Mouse (Mus musculus) embryonic facial prominence, embryonic 14.5 days (tissue): Measurements from ENCODE around the gene Itga3. TPM values are rescaled to one million over a fixed set of nuclear protein-coding genes. Genes with fewer than 3 reads are reported as not detected.

Experiments
- ATAC-seq: fragments of 200-750 bp; cut with Nextera tagmentation; 2 replicates; pipeline ENCODE4 v1.8.0; 2017; ENCODE audit warnings: low read depth, moderate number of reproducible peaks, moderate TSS enrichment
- DNase-seq: peaks from one replicate; pipeline ENCODE4 v3.0.0-alpha.2; 2015; ENCODE audit warnings: low spot score
- H3K27ac ChIP-seq: fragments of 300-500 bp; sonication (generic); replicated peaks from 2 replicates; pipeline ENCODE4 v1.5.1; 2014; ENCODE audit warnings: low read depth, mild to moderate bottlenecking, low read length, moderate library complexity
- H3K27me3 ChIP-seq: fragments of 300-500 bp; sonication (generic); replicated peaks from 2 replicates; pipeline ENCODE4 v1.6.1; 2014; ENCODE audit warnings: low read length; ENCODE audit not compliant: control insufficient read depth, insufficient read depth
- H3K36me3 ChIP-seq: fragments of 300-500 bp; sonication (generic); 2 replicates; pipeline ENCODE4 v1.6.1; 2014; ENCODE audit warnings: low read length, mixed read lengths; ENCODE audit not compliant: control insufficient read depth, insufficient read depth
- H3K4me1 ChIP-seq: fragments of 300-500 bp; sonication (generic); 2 replicates; pipeline ENCODE4 v1.6.1; 2014; ENCODE audit warnings: antibody characterized with exemption, low read length; ENCODE audit not compliant: control insufficient read depth, insufficient read depth
- H3K4me2 ChIP-seq: fragments of 300-500 bp; sonication (generic); 2 replicates; pipeline ENCODE4 v1.6.1; 2014; ENCODE audit warnings: low read depth, mild to moderate bottlenecking, low read length, moderate library complexity, mixed read lengths
- H3K4me3 ChIP-seq: fragments of 300-500 bp; sonication (generic); 2 replicates; pipeline ENCODE4 v1.5.1; 2014; ENCODE audit warnings: low read depth, mild to moderate bottlenecking, low read length
- H3K9ac ChIP-seq: fragments of 300-500 bp; sonication (generic); 2 replicates; pipeline ENCODE4 v1.6.1; 2014; ENCODE audit warnings: low read depth, mild to moderate bottlenecking, low read length, moderate library complexity, mixed read lengths
- H3K9me3 ChIP-seq: fragments of 300-500 bp; sonication (generic); 2 replicates; pipeline ENCODE4 v1.6.1; 2016; ENCODE audit warnings: low read length; ENCODE audit not compliant: control insufficient read depth
- WGBS: fragments of 180-500 bp; shearing (Covaris S2); extraction: QIAGEN DNeasy Blood & Tissue Kit; methylation state at CpG from one replicate; pipeline ENCODE4 v1.1.7; 2014; 5-methylcytosine and 5-hydroxymethylcytosine counted together
- polyA plus RNA-seq: library from polyadenylated mRNA; unstranded; fragments of >200 nt; fragmentation: Nextera tagmentation; extraction: Ambion mirVana; gene quantifications from 2 replicates; pipeline ENCODE4 v1.2.1, GENCODE M21; 2014

Itga3 gene
- polyA plus RNA-seq, 1 experiment from 2014 or later, result 8.3 TPM

- no peak for ATAC-seq
- Histone ChIP-seq H3K36me3 (peaks cover 32% of the 10 kb centered on the region), H3K4me1 (0 out of 2 replicates have a peak, but pooled peaks cover under 1% of the 10 kb centered on the region), H3K9ac (0 out of 2 replicates have a peak overlapping the region, but pooled peaks have one; percentile 2), H3K9me3 (no peaks in the 10 kb centered on the region), H3K27ac (no peak overlapping the region), H3K4me3 (no peak overlapping the region), H3K27me3 (no peaks in the 10 kb centered on the region), H3K4me2 (no peak overlapping the region)
- 92% methylated on average over 5 of the region's 5 CpGs for WGBS
- DNase-seq, result no peak
These were observed 40.1 kb downstream of the Itga3 start for GRCm38 (mm10) chr11:95036521-95036920.

GRCm38 (mm10) chr11:95034902-95035301 lies 41.7 kb downstream of the Itga3 start:
- no peaks in the 10 kb centered on the region for H3K9me3 ChIP-seq
- H3K27ac ChIP-seq, result no peak overlapping the region
- no peak for DNase-seq
- ATAC-seq, result no peak
- no peak overlapping the region for H3K4me3 ChIP-seq
- no peaks in the 10 kb centered on the region for H3K27me3 ChIP-seq
- no peaks in the 10 kb centered on the region for H3K4me1 ChIP-seq
- no peak overlapping the region for H3K4me2 ChIP-seq
- no peak overlapping the region for H3K9ac ChIP-seq
- WGBS, result 61% methylated on average over 8 of the region's 10 CpGs
- peaks cover 38% of the 10 kb centered on the region for H3K36me3 ChIP-seq

GRCm38 (mm10) chr11:95033617-95034016 lies 43.0 kb downstream of the Itga3 start:
- H3K27me3 ChIP-seq, result no peaks in the 10 kb centered on the region
- no peak overlapping the region for H3K4me3 ChIP-seq
- DNase-seq (no peak), ATAC-seq (no peak)
- H3K9me3 ChIP-seq, result no peaks in the 10 kb centered on the region
- H3K4me2 ChIP-seq, result no peak overlapping the region
- H3K36me3 ChIP-seq, result peaks cover 37% of the 10 kb centered on the region
- H3K9ac ChIP-seq, result no peak overlapping the region
- 61% methylated on average over 14 of the region's 14 CpGs for WGBS
- H3K27ac ChIP-seq, result no peak overlapping the region
- no peaks in the 10 kb centered on the region for H3K4me1 ChIP-seq

- H3K9ac ChIP-seq, result no peak overlapping the region
- H3K4me1 ChIP-seq, result no peaks in the 10 kb centered on the region
- no peak overlapping the region for H3K4me2 ChIP-seq
- no peaks in the 10 kb centered on the region for H3K9me3 ChIP-seq
- no peak overlapping the region for H3K27ac ChIP-seq
- WGBS, result 39% methylated on average over 6 of the region's 6 CpGs
- DNase-seq (no peak), ATAC-seq (no peak)
- no peak overlapping the region for H3K4me3 ChIP-seq
- no peaks in the 10 kb centered on the region for H3K27me3 ChIP-seq
- peaks cover 30% of the 10 kb centered on the region for H3K36me3 ChIP-seq
These were observed 43.7 kb downstream of the Itga3 start for GRCm38 (mm10) chr11:95032945-95033344.

GRCm38 (mm10) chr11:95027850-95028470 lies 48.6 kb downstream of the Itga3 start:
- 43% methylated on average over 13 of the region's 13 CpGs for WGBS

GRCm38 (mm10) chr11:95026849-95027248 lies 49.8 kb downstream of the Itga3 start:
- no peak for DNase-seq
- ATAC-seq, result no peak
- H3K4me3 ChIP-seq, result no peak overlapping the region
- no peak overlapping the region for H3K4me2 ChIP-seq
- H3K4me1 ChIP-seq, result no peaks in the 10 kb centered on the region
- WGBS, result 91% methylated on average over 3 of the region's 6 CpGs
- peaks cover 54% of the 10 kb centered on the region for H3K36me3 ChIP-seq
- H3K27ac ChIP-seq, result no peak overlapping the region
- H3K9ac ChIP-seq, result no peak overlapping the region
- H3K9me3 ChIP-seq, result no peaks in the 10 kb centered on the region
- no peaks in the 10 kb centered on the region for H3K27me3 ChIP-seq

More at GRCm38 (mm10) chr11:95027850-95028470, 48.6 kb downstream of the Itga3 start:
- Histone ChIP-seq H3K9ac (no peak overlapping the region), H3K9me3 (no peaks in the 10 kb centered on the region), H3K27me3 (no peaks in the 10 kb centered on the region), H3K4me3 (no peak overlapping the region), H3K27ac (no peak overlapping the region), H3K4me1 (no peaks in the 10 kb centered on the region), H3K36me3 (peaks cover 43% of the 10 kb centered on the region), H3K4me2 (no peak overlapping the region)
- no peak for ATAC-seq
- no peak for DNase-seq

GRCm38 (mm10) chr11:95026090-95026542 lies 50.5 kb downstream of the Itga3 start:
- no peak for ATAC-seq
- Histone ChIP-seq H3K9me3 (no peaks in the 10 kb centered on the region), H3K9ac (no peak overlapping the region), H3K36me3 (peaks cover 62% of the 10 kb centered on the region), H3K4me3 (no peak overlapping the region), H3K27me3 (no peaks in the 10 kb centered on the region), H3K4me2 (no peak overlapping the region), H3K4me1 (no peaks in the 10 kb centered on the region), H3K27ac (no peak overlapping the region)
- 74% methylated on average over 6 of the region's 6 CpGs for WGBS
- DNase-seq, result no peak

GRCm38 (mm10) chr11:95025227-95026012 lies 51.2 kb downstream of the Itga3 start:
- no peak overlapping the region for H3K27ac ChIP-seq
- 91% methylated on average over 11 of the region's 11 CpGs for WGBS
- peaks cover 64% of the 10 kb centered on the region for H3K36me3 ChIP-seq

More at GRCm38 (mm10) chr11:95025227-95026012, 51.2 kb downstream of the Itga3 start:
- no peak for DNase-seq
- Histone ChIP-seq H3K27me3 (no peaks in the 10 kb centered on the region), H3K4me3 (no peak overlapping the region), H3K9ac (no peak overlapping the region), H3K9me3 (no peaks in the 10 kb centered on the region), H3K4me1 (no peaks in the 10 kb centered on the region), H3K4me2 (no peak overlapping the region)
- no peak for ATAC-seq
